Mouse (Mus musculus): ENCODE measurements around the gene Zfp46.

GRCm38 (mm10) chr4:136281611-136282010 lies 2.9 kb upstream of the Zfp46 start:
- TF ChIP-seq CTCF (conservative IDR thresholded peaks at IDR 0.05; ENCODE audit: low read length) (no peak), POU5F1 (IDR thresholded peaks at IDR 0.05; ENCODE audit: borderline replicate concordance, low read length) (no peak), NANOG (IDR thresholded peaks at IDR 0.05; ENCODE audit: borderline replicate concordance, low read length) (no peak)

All from E14TG2a.4 (cell line).